Mouse (Mus musculus) layer of hippocampus, adult 8-10 months (tissue): Measurements from ENCODE around the gene Rab44. TPM values are rescaled to one million over a fixed set of nuclear protein-coding genes. Genes with fewer than 3 reads are reported as not detected.

Source experiments
- DNase-seq, 2 experiments: peaks; one replicate each; pipeline ENCODE4 v3.0.0; 2022; ENCODE audit warnings: low spot score in 2 of 2
- total RNA-seq, 4 experiments: library from RNA; stranded (reverse); gene quantifications; 2 replicates each; pipeline ENCODE4 v1.2.4; 2022

Rab44 gene
- total RNA-seq, 4 experiments from 2014 or later = 0.16 to 0.30 TPM; not detected in 2

- no peak for DNase-seq
Measured at GRCm38 (mm10) chr17:29165967-29166578, 52.1 kb downstream of the Rab44 start.

- DNase-seq = no peak
Measured at GRCm38 (mm10) chr17:29167371-29167770, 53.4 kb downstream of the Rab44 start.

GRCm38 (mm10) chr17:29168438-29168837, 54.5 kb downstream of the Rab44 start:
- no peak for DNase-seq

GRCm38 (mm10) chr17:29168996-29169601, 55.2 kb downstream of the Rab44 start:
- no peak for DNase-seq

GRCm38 (mm10) chr17:29170431-29171000, 56.6 kb downstream of the Rab44 start:
- no peak for DNase-seq

- peak in 1 of 2 experiments; percentile 83 for DNase-seq
Measured at GRCm38 (mm10) chr17:29171001-29171772, 57.2 kb downstream of the Rab44 start.

- DNase-seq = no peak
Measured at GRCm38 (mm10) chr17:29172062-29172461, 58.1 kb downstream of the Rab44 start.

GRCm38 (mm10) chr17:29173165-29173564, 59.2 kb downstream of the Rab44 start:
- no peak for DNase-seq

GRCm38 (mm10) chr17:29175693-29176092, 61.7 kb downstream of the Rab44 start:
- no peak for DNase-seq

- peak; percentile 62 to 79 for DNase-seq
Measured at GRCm38 (mm10) chr17:29176391-29177267, 62.7 kb downstream of the Rab44 start.

- no peak for DNase-seq
Measured at GRCm38 (mm10) chr17:29178503-29179059, 64.6 kb downstream of the Rab44 start.

GRCm38 (mm10) chr17:29179917-29180316, 66.0 kb downstream of the Rab44 start:
- DNase-seq = no peak

GRCm38 (mm10) chr17:29180406-29181127, 66.6 kb downstream of the Rab44 start:
- DNase-seq = no peak

- no peak for DNase-seq
Measured at GRCm38 (mm10) chr17:29181751-29182150, 67.8 kb downstream of the Rab44 start.

- DNase-seq = no peak
Measured at GRCm38 (mm10) chr17:29183162-29183561, 69.2 kb downstream of the Rab44 start.

GRCm38 (mm10) chr17:29185376-29186046, 71.6 kb downstream of the Rab44 start:
- DNase-seq = no peak

- no peak for DNase-seq
Measured at GRCm38 (mm10) chr17:29186989-29187859, 73.3 kb downstream of the Rab44 start.

GRCm38 (mm10) chr17:29188989-29189388, 75.0 kb downstream of the Rab44 start:
- no peak for DNase-seq

- no peak for DNase-seq
Measured at GRCm38 (mm10) chr17:29195579-29195978, 81.6 kb downstream of the Rab44 start.
